Mouse (Mus musculus) heart, adult 2 months (tissue): Measurements from ENCODE around the gene Irf6.

ENCODE experiments used
- CTCF ChIP-seq: fragments of 200-600 bp; IDR thresholded peaks from 2 replicates; pipeline ENCODE4 v1.8.1; 2022; ENCODE audit warnings: antibody characterized with exemption, mild to moderate bottlenecking, moderate library complexity
- EP300 ChIP-seq: fragments of 200-500 bp; IDR thresholded peaks from 2 replicates; pipeline ENCODE4 v1.6.1; 2011; ENCODE audit warnings: low read depth, low read length, control low read depth; ENCODE audit not compliant: insufficient read depth
- POLR2A ChIP-seq: fragments of 200-500 bp; IDR thresholded peaks from 2 replicates; pipeline ENCODE4 v1.6.1; 2011; ENCODE audit warnings: mild to moderate bottlenecking, low read depth, low read length, control low read depth; ENCODE audit not compliant: insufficient read depth

DNA sequence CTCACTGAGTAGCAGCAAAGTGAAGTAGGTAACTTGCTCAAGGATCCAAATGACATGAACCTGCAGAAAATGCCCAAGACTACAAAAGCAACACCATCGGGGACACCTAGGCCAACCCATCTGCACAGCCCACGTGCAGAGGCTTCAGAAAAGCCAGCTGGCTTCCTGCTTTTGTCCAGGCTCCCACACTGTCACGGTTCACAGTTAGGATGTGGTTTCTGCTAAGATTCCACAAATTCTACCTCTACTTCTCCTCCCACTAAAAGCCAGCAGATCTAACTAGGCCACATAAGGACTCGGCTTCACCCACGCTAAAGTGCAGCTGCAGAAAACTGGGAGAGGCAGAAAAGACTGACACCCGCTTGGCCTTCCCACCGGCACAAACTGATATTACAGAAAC lies 30.1 kb upstream of the Irf6 start:
- no peak for TF ChIP-seq CTCF
- TF ChIP-seq POLR2A: no peak
- TF ChIP-seq EP300: no peak
